Mouse (Mus musculus) fibroblast of lung, adult 2 months (primary cell): Measurements from ENCODE around the gene B4galt4.
"Not testable (repeated sequence)": the region's sequence is repeated elsewhere in the genome, so short reads cannot be mapped to it uniquely, and the experiment has no call there.

Experiments used
- DNase-seq: peaks from one replicate; pipeline ENCODE4 v3.0.0-alpha.2; 2011; ENCODE audit warnings: low read depth

B4galt4 gene

GRCm38 (mm10) chr16:38771145-38771544 lies 29.1 kb downstream of the B4galt4 start:
- DNase-seq = no peak

- no peak for DNase-seq
Measured at GRCm38 (mm10) chr16:38772906-38773496, 30.9 kb downstream of the B4galt4 start.

GRCm38 (mm10) chr16:38774964-38775746 lies 33.1 kb downstream of the B4galt4 start:
- DNase-seq = no peak

- no peak for DNase-seq
Measured at GRCm38 (mm10) chr16:38776342-38776741, 34.3 kb downstream of the B4galt4 start.

- DNase-seq = no peak
Measured at GRCm38 (mm10) chr16:38780960-38781572, 39.0 kb downstream of the B4galt4 start.

- no peak for DNase-seq
Measured at GRCm38 (mm10) chr16:38781946-38782345, 39.9 kb downstream of the B4galt4 start.

GRCm38 (mm10) chr16:38782524-38783067 lies 40.5 kb downstream of the B4galt4 start:
- DNase-seq = no peak

- no peak for DNase-seq
Measured at GRCm38 (mm10) chr16:38785301-38785700, 43.2 kb downstream of the B4galt4 start.

- DNase-seq = no peak
Measured at GRCm38 (mm10) chr16:38789016-38789415, 47.0 kb downstream of the B4galt4 start.

GRCm38 (mm10) chr16:38789966-38790365 lies 47.9 kb downstream of the B4galt4 start:
- no peak for DNase-seq

- DNase-seq = no peak
Measured at GRCm38 (mm10) chr16:38793120-38793519, 51.1 kb downstream of the B4galt4 start.

GRCm38 (mm10) chr16:38798957-38799450 lies 56.9 kb downstream of the B4galt4 start:
- no peak for DNase-seq

- no peak for DNase-seq
Measured at GRCm38 (mm10) chr16:38800091-38800490, 58.0 kb downstream of the B4galt4 start, which contains the start of gene Upk1b. Gene Upk1b (minus strand): TSS chr16:38800328.

GRCm38 (mm10) chr16:38807796-38808195 lies 65.7 kb downstream of the B4galt4 start:
- DNase-seq = not testable (repeated sequence)

GRCm38 (mm10) chr16:38810196-38810595 lies 68.1 kb downstream of the B4galt4 start:
- DNase-seq = no peak

- DNase-seq = peak; percentile 29
Measured at GRCm38 (mm10) chr16:38812521-38812920, 70.5 kb downstream of the B4galt4 start.
